Mouse (Mus musculus) ovary, postnatal 10 days (tissue): ENCODE results near the gene 2210016F16Rik.
"Not testable (repeated sequence)": the region's sequence is repeated elsewhere in the genome, so short reads cannot be mapped to it uniquely, and the experiment has no call there.

Experiments
- DNase-seq: peaks from one replicate; pipeline ENCODE4 v3.0.0; 2022; ENCODE audit warnings: low spot score

The 2210016F16Rik gene

GRCm38 (mm10) chr13:58372278-58373152, 12.5 kb downstream of the 2210016F16Rik start:
- no peak for DNase-seq

DNA sequence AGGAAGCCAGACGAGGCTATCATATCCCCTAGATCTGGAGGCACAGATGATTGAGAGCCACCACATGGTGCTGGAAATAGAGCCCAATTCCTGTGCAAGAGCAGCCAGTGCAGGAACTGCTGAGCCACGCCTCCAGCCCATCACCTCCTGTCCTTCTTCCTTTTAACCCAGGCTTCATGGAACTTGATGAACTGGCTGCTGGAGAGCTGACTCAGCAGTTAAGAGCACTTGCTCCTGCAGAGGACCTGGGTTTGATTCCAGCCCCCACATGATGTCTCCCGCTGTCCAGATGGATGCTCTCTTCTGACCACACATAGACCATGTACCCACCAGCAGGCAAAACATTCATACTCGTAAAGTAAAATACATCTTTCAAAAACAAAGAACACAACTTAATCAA, 16.2 kb downstream of the 2210016F16Rik start:
- DNase-seq, result no peak

DNA sequence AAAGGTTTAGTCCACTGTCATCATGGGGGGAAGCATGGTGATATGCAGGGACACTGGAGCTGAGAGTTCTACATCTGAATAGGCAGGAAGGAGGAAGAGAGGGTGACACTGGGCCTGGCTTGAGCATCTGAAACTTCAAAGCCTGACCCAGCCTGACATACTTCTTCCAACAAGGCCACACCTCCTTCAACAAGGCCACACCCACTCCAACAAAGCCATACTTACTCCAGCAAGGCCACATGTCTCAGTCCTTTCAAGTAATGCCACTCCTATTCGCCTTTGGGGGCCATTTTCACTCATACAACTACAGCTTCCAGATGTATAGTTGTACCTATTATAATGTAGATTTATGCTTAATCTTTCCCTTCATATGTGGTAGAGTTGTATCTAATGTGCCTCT, 17.4 kb downstream of the 2210016F16Rik start:
- no peak for DNase-seq

DNA sequence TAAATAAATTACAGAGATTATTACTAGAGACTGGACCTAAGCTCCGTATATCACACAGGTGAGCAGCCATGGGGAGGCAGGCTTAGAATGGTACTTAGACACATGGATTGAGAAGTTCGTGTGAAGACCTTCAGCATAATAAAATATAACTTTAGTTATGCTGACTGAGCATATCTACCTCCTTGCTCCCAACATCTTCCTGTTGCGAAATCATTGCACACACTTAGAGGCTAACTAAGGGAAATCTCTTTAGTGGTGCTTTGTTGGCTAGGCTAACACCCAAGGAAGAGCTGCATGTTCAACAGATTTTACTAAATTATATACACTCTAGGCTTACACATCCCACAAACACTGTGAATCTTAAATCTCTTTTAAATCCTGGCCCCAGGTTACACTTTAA, 18.7 kb downstream of the 2210016F16Rik start:
- DNase-seq, result no peak

DNA sequence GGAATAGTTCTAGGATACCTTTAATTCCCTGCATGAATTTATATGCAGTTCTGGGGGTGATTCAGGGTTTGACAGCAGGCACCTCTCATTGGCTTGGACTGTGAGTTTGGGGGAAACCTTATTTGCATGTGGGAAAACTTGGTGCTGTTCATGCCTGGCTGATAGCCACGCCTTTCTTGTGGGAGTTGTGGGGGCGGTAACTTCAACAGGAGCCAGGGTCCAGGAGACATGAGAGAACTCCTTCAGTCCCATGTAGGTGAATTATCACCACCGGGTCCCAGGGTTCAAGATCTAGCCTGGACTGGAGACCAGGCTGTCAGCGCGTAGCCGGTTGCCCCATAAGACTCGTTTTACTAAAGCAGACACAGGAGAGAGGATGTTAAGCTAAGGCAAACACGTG, 19.8 kb downstream of the 2210016F16Rik start:
- not testable (repeated sequence) for DNase-seq

DNA sequence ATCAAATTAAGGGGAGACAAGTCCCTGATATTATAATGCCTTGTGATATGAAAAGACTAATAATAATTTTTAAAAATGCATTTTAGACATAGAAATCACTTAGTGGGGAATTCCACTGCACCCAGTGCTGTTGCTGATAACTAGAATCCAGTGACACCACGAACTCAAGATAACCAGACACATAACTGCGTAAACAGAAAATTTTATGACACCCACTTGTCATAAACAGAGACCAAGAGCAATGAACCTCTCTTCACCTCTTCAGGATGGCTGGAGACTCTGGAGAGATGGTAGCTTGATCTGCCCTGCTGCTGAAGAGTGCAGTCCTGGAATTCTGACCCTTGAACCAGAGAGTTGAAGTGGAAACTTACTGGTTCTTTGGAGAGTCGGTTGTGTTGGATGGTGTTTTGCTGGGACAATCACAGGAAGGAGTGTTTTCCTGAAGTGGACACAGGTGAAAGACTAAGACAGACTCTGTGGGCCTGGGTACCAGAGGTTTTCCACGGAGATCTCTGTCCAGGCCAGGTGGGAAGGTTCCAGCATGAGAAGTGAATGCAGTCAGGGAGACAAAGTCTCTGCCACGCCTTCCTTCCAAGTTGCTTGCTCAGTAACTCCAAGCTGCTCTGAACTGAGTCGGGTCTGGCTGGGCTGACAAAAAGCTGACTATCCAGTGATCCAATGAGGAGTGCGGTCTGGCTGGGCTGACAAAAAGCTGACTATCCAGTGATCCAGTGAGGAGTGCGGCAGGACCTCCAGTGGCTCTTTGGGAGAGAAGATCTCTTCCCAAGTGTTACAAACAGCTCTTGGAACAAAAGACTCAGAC, 20.5 kb downstream of the 2210016F16Rik start:
- DNase-seq, result no peak

- no peak for DNase-seq
Observed at GRCm38 (mm10) chr13:58359304-58359653, 25.7 kb downstream of the 2210016F16Rik start.

DNA sequence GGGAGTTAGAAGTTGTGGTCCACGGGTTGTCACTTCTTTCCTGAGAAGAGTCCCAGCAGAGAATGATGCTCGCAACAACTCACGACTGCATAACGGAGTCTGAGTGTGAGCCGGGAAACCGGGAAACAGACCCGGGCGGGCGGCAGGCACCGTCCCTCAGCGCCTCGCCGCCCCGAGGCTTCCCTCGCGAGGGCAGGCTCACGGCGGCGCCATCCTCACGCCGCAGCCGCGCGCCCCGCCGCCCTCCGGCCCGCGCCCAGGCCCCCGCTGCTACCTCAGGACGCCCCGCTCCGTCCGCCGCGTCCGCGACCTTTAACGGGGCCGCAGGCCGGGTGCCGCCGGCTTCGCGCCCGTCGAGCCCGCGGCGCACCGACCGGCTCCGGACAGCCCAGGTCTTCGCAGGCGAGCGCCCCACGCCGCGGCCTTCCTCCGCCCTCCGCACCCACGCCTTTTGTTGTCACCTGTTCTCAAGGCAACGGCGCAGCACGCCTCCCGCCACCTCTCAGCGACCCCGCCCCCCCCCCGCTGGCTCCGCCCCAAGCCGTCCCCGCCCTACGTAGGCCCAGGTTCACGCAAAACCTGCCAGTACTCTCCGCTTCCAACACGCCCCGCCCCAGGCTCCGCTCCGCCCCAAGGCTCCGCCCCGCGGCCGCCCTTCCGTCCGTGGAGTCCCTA, 26.3 kb downstream of the 2210016F16Rik start, which contains the start of gene Kif27:
Kif27 (minus strand) TSS at position 494 of the 675 bp plus-strand sequence.
- peak; percentile 53 for DNase-seq

DNA sequence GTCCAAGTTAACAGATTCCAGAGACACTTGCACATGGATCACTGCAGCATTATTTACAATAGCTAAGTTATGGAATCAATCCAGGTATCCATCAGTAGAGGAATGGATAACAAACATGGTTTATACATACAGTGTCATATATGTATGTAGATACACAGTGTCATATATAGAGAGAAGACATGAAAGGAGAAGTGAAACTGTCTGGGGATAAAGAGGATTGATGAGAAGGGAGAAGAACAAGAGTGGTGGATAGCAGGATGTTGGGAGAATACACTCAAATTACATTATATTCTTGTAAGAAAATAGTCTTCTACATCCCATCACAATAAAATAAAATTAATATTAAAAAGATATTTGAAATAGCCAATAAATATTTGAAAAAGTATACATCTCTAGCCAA, 32.0 kb downstream of the 2210016F16Rik start:
- no peak for DNase-seq

GRCm38 (mm10) chr13:58350606-58351005, 34.4 kb downstream of the 2210016F16Rik start:
- no peak for DNase-seq

- DNase-seq, result no peak
Observed at GRCm38 (mm10) chr13:58344505-58344904, 40.5 kb downstream of the 2210016F16Rik start.

GRCm38 (mm10) chr13:58337456-58337855, 47.6 kb downstream of the 2210016F16Rik start:
- no peak for DNase-seq

- no peak for DNase-seq
Observed at GRCm38 (mm10) chr13:58334116-58334515, 50.9 kb downstream of the 2210016F16Rik start.
